Mouse (Mus musculus) neural tube, embryonic 12.5 days (tissue): ENCODE results near the gene Vmn1r196. TPM values are rescaled to one million over a fixed set of nuclear protein-coding genes. Genes with fewer than 3 reads are reported as not detected.

ENCODE experiments used
- polyA plus RNA-seq: library from polyadenylated mRNA; unstranded; fragments of >200 nt; fragmentation: Nextera tagmentation; extraction: Ambion mirVana; gene quantifications from 2 replicates; pipeline ENCODE4 v1.2.1, GENCODE M21; 2016

Gene Vmn1r196
- polyA plus RNA-seq, 1 experiment from 2014 or later, result not detected

Other genes with a start within 250 kb of the Vmn1r196 start
- gene Hist1h4i, start 248.6 kb upstream of the Vmn1r196 start, polyA plus RNA-seq, result 20.1 and 23.9 TPM in 2 replicates
- gene Hist1h2ag, start 247.0 kb upstream of the Vmn1r196 start, polyA plus RNA-seq, result 43.6 and 46.1 TPM in 2 replicates
- gene Hist1h2bj, start 246.7 kb upstream of the Vmn1r196 start, polyA plus RNA-seq, result 10.5 and 12.6 TPM in 2 replicates
- not detected in 2 replicates for gene Vmn1r188, start 205.5 kb upstream of the Vmn1r196 start, polyA plus RNA-seq
- not detected in 2 replicates for gene Vmn1r189, start 184.1 kb upstream of the Vmn1r196 start, polyA plus RNA-seq
- not detected in 2 replicates for gene Vmn1r191, start 106.0 kb upstream of the Vmn1r196 start, polyA plus RNA-seq
- not detected in 2 replicates for gene Vmn1r192, start 98.8 kb upstream of the Vmn1r196 start, polyA plus RNA-seq
- gene Vmn1r193, start 66.8 kb upstream of the Vmn1r196 start, polyA plus RNA-seq, result not detected in 2 replicates
- gene Vmn1r194, start 45.7 kb upstream of the Vmn1r196 start, polyA plus RNA-seq, result not detected in 2 replicates
- not detected in 2 replicates for gene Vmn1r195, start 19.4 kb upstream of the Vmn1r196 start, polyA plus RNA-seq
- gene Vmn1r197, start 34.7 kb downstream of the Vmn1r196 start, polyA plus RNA-seq, result not detected in 2 replicates
- not detected in 2 replicates for gene Vmn1r198, start 60.4 kb downstream of the Vmn1r196 start, polyA plus RNA-seq
- gene Vmn1r199, start 89.9 kb downstream of the Vmn1r196 start, polyA plus RNA-seq, result not detected in 2 replicates
- 0.04 TPM in 2 replicates for gene Vmn1r200, start 100.5 kb downstream of the Vmn1r196 start, polyA plus RNA-seq
- not detected in 2 replicates for gene Vmn1r201, start 182.0 kb downstream of the Vmn1r196 start, polyA plus RNA-seq
- gene Vmn1r202, start 215.5 kb downstream of the Vmn1r196 start, polyA plus RNA-seq, result not detected in 2 replicates
- not detected in 2 replicates for gene Vmn1r203, start 228.2 kb downstream of the Vmn1r196 start, polyA plus RNA-seq